Mouse (Mus musculus): ENCODE data around the gene Pde4d. TPM values are rescaled to one million over a fixed set of nuclear protein-coding genes. Genes with fewer than 3 reads are reported as not detected.

The Pde4d gene
- polyA plus RNA-seq, 1 experiment from 2014 or later: 19.0 TPM

DNA sequence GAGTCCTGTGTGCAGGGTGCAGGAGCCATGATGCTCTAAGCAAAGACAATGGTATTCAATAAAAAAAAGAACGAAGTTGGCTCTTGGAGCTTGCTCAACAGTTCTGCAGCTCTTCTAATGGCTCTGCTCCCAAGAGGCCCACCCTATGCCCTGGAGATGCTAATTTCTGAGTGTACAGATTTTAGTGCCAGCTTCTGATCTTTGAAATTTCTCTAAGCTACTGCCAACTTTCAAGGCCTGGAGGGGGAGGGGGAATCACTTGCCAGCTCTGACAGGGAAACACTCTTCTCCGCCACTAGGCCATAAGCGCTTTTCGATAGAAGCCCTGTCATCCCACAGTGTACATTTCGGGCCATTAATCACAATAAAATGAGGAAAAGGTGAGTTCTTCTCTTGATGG is 830.7 kb downstream of the Pde4d start:
- no peak overlapping the region for H3K4me3 ChIP-seq (ENCODE audit: low read depth, low read length)
- H3K27ac ChIP-seq (ENCODE audit: low read depth, low read length): no peak overlapping the region
- no peaks in the 10 kb centered on the region for H3K27me3 ChIP-seq (replicated peaks; ENCODE audit: control insufficient read depth, insufficient read depth, low read length)
- no peak overlapping the region for H3K9ac ChIP-seq (ENCODE audit: low read depth, low read length)
- H3K4me2 ChIP-seq: no peak overlapping the region
- no peak for ATAC-seq (replicated peaks; ENCODE audit: low FRiP score)
- H3K9me3 ChIP-seq (ENCODE audit: control insufficient read depth, low read length): no peaks in the 10 kb centered on the region
- no peak for DNase-seq (ENCODE audit: low spot score)
- H3K36me3 ChIP-seq (ENCODE audit: control insufficient read depth, insufficient read depth, low read length): no peaks in the 10 kb centered on the region
- 89% methylated on average over 5 of the region's 5 CpGs for WGBS
- H3K4me1 ChIP-seq (replicated peaks; ENCODE audit: control insufficient read depth, insufficient read depth, low read length): no peaks in the 10 kb centered on the region

DNA sequence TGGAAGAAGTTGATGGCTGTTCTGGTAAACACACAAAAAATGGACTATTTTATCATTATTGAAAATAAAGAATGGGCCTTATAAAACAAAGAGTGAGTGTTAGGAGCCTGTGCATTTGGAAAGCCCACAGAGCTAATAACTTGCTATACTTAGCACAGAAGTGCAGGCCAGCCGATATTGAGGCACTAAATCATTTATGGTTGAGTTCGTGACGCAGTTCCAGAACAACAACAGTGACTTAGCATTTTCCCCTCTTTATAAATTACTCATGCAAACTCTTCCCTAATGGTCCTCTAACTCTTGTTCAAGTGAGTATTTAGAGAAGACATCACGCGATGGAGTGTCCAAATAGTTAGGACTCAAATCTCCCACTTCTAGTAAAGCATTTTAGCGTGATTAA is 837.7 kb downstream of the Pde4d start:
- no peak for DNase-seq (ENCODE audit: low spot score)
- no peaks in the 10 kb centered on the region for H3K9me3 ChIP-seq (ENCODE audit: control insufficient read depth, low read length)
- H3K4me3 ChIP-seq (ENCODE audit: low read depth, low read length): no peak overlapping the region
- ATAC-seq (replicated peaks; ENCODE audit: low FRiP score): no peak
- H3K9ac ChIP-seq (ENCODE audit: low read depth, low read length): no peak overlapping the region
- H3K4me2 ChIP-seq: no peak overlapping the region
- no peaks in the 10 kb centered on the region for H3K4me1 ChIP-seq (replicated peaks; ENCODE audit: control insufficient read depth, insufficient read depth, low read length)
- 88% methylated on average over 6 of the region's 6 CpGs for WGBS
- no peaks in the 10 kb centered on the region for H3K27me3 ChIP-seq (replicated peaks; ENCODE audit: control insufficient read depth, insufficient read depth, low read length)
- no peak overlapping the region for H3K27ac ChIP-seq (ENCODE audit: low read depth, low read length)
- no peaks in the 10 kb centered on the region for H3K36me3 ChIP-seq (ENCODE audit: control insufficient read depth, insufficient read depth, low read length)

DNA sequence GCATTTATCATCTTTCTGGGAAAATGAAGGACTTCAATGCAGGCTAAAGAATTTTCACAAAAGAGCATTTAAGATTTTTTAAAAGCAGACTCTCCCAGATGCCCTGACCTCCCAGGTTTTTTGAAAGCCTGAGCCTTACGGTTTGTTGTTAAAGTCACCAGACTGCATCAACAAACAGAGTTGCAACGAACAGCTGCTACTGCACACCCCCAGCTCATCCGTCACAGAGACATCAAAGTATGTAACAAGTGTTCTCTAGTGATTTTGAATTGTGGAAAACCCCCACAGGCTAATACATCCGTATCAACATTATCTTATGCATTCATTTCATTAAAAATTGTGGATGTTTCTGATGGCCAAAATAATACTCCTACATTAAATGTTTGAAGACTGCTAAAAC is 841.2 kb downstream of the Pde4d start:
- no peaks in the 10 kb centered on the region for H3K9me3 ChIP-seq (ENCODE audit: control insufficient read depth, low read length)

DNA sequence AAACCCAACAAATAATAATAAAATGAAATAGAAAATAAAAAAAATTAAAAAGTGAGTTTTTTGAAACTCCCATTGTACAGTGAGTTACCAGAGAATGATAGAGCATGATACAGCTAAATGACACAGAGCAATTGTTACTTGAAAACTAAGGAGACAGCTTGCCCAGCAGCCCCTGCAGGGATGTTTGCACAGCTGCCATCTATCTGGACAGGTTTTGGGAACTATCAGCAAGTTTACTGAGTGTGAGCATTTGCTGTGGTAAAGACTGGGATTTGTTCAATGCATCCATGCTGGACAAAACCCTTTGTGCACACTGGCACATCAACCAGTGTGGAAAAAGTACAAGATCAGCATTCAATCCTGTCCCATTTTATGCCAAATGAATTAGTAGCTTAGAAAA is 843.3 kb downstream of the Pde4d start:
- H3K4me1 ChIP-seq (replicated peaks; ENCODE audit: control insufficient read depth, insufficient read depth, low read length): no peaks in the 10 kb centered on the region
- ATAC-seq (replicated peaks; ENCODE audit: low FRiP score) (no peak), DNase-seq (ENCODE audit: low spot score) (no peak)
- no peaks in the 10 kb centered on the region for H3K9me3 ChIP-seq (ENCODE audit: control insufficient read depth, low read length)
- no peak overlapping the region for H3K27ac ChIP-seq (ENCODE audit: low read depth, low read length)
- no peak overlapping the region for H3K4me3 ChIP-seq (ENCODE audit: low read depth, low read length)
- no peak overlapping the region for H3K9ac ChIP-seq (ENCODE audit: low read depth, low read length)
- no peaks in the 10 kb centered on the region for H3K36me3 ChIP-seq (ENCODE audit: control insufficient read depth, insufficient read depth, low read length)
- H3K27me3 ChIP-seq (replicated peaks; ENCODE audit: control insufficient read depth, insufficient read depth, low read length): no peaks in the 10 kb centered on the region
- no peak overlapping the region for H3K4me2 ChIP-seq

More for the DNA sequence above, 841.2 kb downstream of the Pde4d start:
- ATAC-seq (replicated peaks; ENCODE audit: low FRiP score) (no peak), DNase-seq (ENCODE audit: low spot score) (no peak)
- no peak overlapping the region for H3K9ac ChIP-seq (ENCODE audit: low read depth, low read length)
- no peaks in the 10 kb centered on the region for H3K36me3 ChIP-seq (ENCODE audit: control insufficient read depth, insufficient read depth, low read length)
- H3K4me1 ChIP-seq (replicated peaks; ENCODE audit: control insufficient read depth, insufficient read depth, low read length): no peaks in the 10 kb centered on the region
- no peak overlapping the region for H3K4me2 ChIP-seq
- H3K27me3 ChIP-seq (replicated peaks; ENCODE audit: control insufficient read depth, insufficient read depth, low read length): no peaks in the 10 kb centered on the region
- no peak overlapping the region for H3K4me3 ChIP-seq (ENCODE audit: low read depth, low read length)
- 60% methylated on average over 4 of the region's 4 CpGs for WGBS
- no peak overlapping the region for H3K27ac ChIP-seq (ENCODE audit: low read depth, low read length)

DNA sequence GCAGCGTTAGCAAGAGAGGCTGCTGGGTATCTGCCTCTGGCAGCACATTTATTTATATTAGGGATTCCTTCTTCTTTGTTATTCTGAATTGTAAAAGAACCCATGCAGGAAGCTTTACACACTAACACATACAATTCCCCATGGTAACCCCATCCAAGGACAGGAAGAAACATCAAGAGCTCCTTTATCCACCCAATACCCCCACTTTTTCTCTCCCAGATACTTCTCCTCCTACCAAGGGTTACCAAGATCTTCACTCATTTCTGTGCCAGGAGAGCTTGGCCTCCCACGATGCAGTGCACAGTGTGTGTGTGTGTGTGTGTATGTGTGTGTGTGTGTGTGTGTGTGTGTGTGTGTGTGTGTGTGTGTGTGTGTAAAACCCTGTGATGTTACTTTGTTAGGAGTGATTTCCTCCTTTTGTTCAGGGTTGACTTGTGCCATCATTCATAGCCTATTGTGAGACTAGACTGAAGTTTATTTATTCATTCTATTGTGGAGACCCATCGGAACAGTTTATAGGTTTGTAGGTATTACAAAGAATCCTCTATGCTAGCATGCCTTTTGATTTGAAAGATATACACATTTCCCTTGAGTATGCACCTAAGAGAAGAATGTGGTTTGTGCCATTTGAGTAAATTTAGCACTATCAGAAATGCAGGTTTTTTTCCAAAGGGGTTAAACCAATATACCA is 846.7 kb downstream of the Pde4d start:
- 68% methylated on average over 3 of the region's 3 CpGs for WGBS
- no peak overlapping the region for H3K27ac ChIP-seq (ENCODE audit: low read depth, low read length)
- ATAC-seq (replicated peaks; ENCODE audit: low FRiP score) (no peak), DNase-seq (ENCODE audit: low spot score) (no peak)
- H3K4me2 ChIP-seq: no peak overlapping the region
- no peaks in the 10 kb centered on the region for H3K27me3 ChIP-seq (replicated peaks; ENCODE audit: control insufficient read depth, insufficient read depth, low read length)
- H3K36me3 ChIP-seq (ENCODE audit: control insufficient read depth, insufficient read depth, low read length): no peaks in the 10 kb centered on the region
- no peak overlapping the region for H3K4me3 ChIP-seq (ENCODE audit: low read depth, low read length)
- H3K4me1 ChIP-seq (replicated peaks; ENCODE audit: control insufficient read depth, insufficient read depth, low read length): no peaks in the 10 kb centered on the region
- no peaks in the 10 kb centered on the region for H3K9me3 ChIP-seq (ENCODE audit: control insufficient read depth, low read length)
- no peak overlapping the region for H3K9ac ChIP-seq (ENCODE audit: low read depth, low read length)

DNA sequence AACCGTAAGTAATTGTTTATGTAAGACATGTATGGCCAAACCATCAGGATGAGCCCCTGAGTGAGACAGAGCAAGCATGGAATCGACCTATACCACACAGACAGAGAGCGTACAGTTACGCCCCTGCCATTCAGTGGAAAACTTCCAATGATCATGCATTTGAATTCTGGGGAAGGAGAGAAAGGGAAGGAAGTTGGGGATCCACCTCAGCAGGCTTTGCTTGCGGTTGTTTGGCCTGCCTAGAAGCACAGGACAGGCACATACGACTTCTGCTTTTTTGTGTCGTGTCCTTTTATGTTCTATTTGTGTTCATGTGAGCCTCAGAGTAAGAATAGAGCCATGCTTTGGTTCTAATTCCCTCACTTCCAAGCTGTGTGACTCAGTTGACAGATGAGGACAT is 849.1 kb downstream of the Pde4d start:
- Histone ChIP-seq H3K4me1 (replicated peaks; ENCODE audit: control insufficient read depth, insufficient read depth, low read length) (no peaks in the 10 kb centered on the region), H3K9ac (ENCODE audit: low read depth, low read length) (no peak overlapping the region), H3K4me3 (ENCODE audit: low read depth, low read length) (no peak overlapping the region), H3K4me2 (no peak overlapping the region), H3K36me3 (ENCODE audit: control insufficient read depth, insufficient read depth, low read length) (no peaks in the 10 kb centered on the region), H3K27ac (ENCODE audit: low read depth, low read length) (no peak overlapping the region), H3K9me3 (ENCODE audit: control insufficient read depth, low read length) (no peaks in the 10 kb centered on the region), H3K27me3 (replicated peaks; ENCODE audit: control insufficient read depth, insufficient read depth, low read length) (no peaks in the 10 kb centered on the region)
- WGBS: 45% methylated on average over 7 of the region's 7 CpGs
- DNase-seq (ENCODE audit: low spot score): no peak
- no peak for ATAC-seq (replicated peaks; ENCODE audit: low FRiP score)

DNA sequence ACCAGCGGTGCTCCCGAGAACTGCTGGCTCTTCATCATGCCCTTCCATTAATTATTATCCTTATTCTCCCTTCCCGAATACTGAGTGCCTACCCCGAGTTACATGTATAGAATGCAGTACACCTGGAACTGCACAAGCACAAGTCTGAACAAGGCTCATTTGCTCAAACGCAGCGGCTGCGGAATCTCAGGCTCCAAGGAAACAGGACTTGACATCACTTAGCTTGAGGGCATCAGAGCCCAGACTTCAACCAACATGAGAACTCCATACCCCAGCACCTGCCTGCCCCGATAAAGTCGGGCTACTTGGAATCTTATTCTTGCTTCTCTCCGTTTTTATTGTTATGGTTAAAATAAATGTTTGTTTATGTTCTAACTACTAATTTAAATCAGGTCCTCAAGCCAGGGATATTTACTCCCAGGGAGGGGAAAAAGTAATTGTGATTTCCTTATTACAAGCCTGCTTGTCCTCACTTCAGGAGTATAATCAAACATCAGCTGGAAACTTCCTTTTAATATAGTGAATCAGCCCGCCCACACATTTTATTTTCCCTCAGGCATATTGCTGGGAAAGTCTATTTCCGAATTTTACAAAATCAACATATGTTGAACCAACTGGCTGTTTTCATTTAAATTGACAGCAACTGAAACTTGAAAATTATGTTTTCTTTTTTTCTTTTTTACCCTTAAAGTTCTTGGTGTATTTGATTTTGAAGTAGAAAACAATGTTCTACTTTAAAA is 849.9 kb downstream of the Pde4d start:
- ATAC-seq (replicated peaks; ENCODE audit: low FRiP score) (no peak), DNase-seq (ENCODE audit: low spot score) (no peak)
- Histone ChIP-seq H3K4me2 (no peak overlapping the region), H3K4me3 (ENCODE audit: low read depth, low read length) (no peak overlapping the region), H3K36me3 (ENCODE audit: control insufficient read depth, insufficient read depth, low read length) (no peaks in the 10 kb centered on the region), H3K9me3 (ENCODE audit: control insufficient read depth, low read length) (no peaks in the 10 kb centered on the region), H3K4me1 (replicated peaks; ENCODE audit: control insufficient read depth, insufficient read depth, low read length) (no peaks in the 10 kb centered on the region), H3K27ac (ENCODE audit: low read depth, low read length) (no peak overlapping the region), H3K9ac (ENCODE audit: low read depth, low read length) (no peak overlapping the region), H3K27me3 (replicated peaks; ENCODE audit: control insufficient read depth, insufficient read depth, low read length) (no peaks in the 10 kb centered on the region)
- WGBS: 86% methylated on average over 12 of the region's 12 CpGs

DNA sequence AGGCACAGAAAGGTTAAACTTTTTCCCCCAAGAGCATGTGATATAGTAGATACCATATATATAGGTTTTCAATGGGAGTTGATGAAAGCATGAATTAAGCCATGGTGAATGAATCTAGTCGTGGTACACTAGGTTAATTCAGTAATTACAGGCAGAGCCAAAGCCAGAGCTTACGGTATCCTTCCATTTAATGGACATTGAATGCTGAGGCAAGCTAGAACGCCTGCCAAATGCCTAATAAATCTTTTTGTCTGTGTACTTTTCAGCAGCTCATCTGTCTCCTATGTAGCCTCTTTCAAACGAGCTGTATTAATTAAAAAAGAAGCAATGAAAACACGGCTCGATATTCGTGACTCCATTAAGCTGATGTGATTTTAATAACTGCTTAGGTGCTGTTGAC is 862.8 kb downstream of the Pde4d start:
- Histone ChIP-seq H3K36me3 (ENCODE audit: control insufficient read depth, insufficient read depth, low read length) (no peaks in the 10 kb centered on the region), H3K9ac (ENCODE audit: low read depth, low read length) (no peak overlapping the region), H3K27me3 (replicated peaks; ENCODE audit: control insufficient read depth, insufficient read depth, low read length) (no peaks in the 10 kb centered on the region), H3K4me1 (replicated peaks; ENCODE audit: control insufficient read depth, insufficient read depth, low read length) (no peaks in the 10 kb centered on the region), H3K4me2 (no peak overlapping the region), H3K9me3 (ENCODE audit: control insufficient read depth, low read length) (no peaks in the 10 kb centered on the region), H3K4me3 (ENCODE audit: low read depth, low read length) (no peak overlapping the region), H3K27ac (ENCODE audit: low read depth, low read length) (no peak overlapping the region)
- ATAC-seq (replicated peaks; ENCODE audit: low FRiP score) (no peak), DNase-seq (ENCODE audit: low spot score) (no peak)
- WGBS: 70% methylated on average over 7 of the region's 7 CpGs

DNA sequence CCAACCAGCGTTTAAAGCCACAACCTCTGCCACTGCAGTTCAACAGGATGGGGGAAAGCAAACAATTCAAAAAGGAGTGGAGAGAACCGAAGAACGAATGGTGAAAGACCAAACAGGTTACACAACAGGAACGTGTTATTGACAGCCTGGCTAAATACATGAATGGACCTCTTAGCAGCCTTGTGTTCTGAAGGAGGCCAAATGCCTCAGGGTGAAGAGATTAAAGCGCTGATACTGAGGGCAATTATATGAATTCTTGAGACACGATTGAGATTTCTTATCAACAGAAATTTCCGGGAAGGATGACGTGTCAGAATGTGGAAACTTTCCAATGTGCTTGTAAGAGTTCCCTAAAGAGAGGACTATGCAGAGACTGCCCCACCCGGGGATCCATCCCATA is 865.9 kb downstream of the Pde4d start:
- DNase-seq (ENCODE audit: low spot score) (no peak), ATAC-seq (replicated peaks; ENCODE audit: low FRiP score) (no peak)
- Histone ChIP-seq H3K27me3 (replicated peaks; ENCODE audit: control insufficient read depth, insufficient read depth, low read length) (no peaks in the 10 kb centered on the region), H3K27ac (ENCODE audit: low read depth, low read length) (no peak overlapping the region), H3K4me2 (no peak overlapping the region), H3K9me3 (ENCODE audit: control insufficient read depth, low read length) (no peaks in the 10 kb centered on the region), H3K9ac (ENCODE audit: low read depth, low read length) (no peak overlapping the region), H3K4me1 (replicated peaks; ENCODE audit: control insufficient read depth, insufficient read depth, low read length) (0 out of 2 replicates have a peak, but pooled peaks cover 3% of the 10 kb centered on the region), H3K4me3 (ENCODE audit: low read depth, low read length) (no peak overlapping the region), H3K36me3 (ENCODE audit: control insufficient read depth, insufficient read depth, low read length) (no peaks in the 10 kb centered on the region)
- WGBS: 69% methylated on average over 9 of the region's 9 CpGs
